Mouse (Mus musculus) kidney, embryonic 14.5 days (tissue): Measurements from ENCODE around the gene Tanc1. TPM values are rescaled to one million over a fixed set of nuclear protein-coding genes. Genes with fewer than 3 reads are reported as not detected.
A peak's percentile ranks its signal among the peaks of the same experiment; 100 is the strongest.

Experiments used
- ATAC-seq: fragments of 200-750 bp; cut with Nextera tagmentation; 2 replicates; pipeline ENCODE4 v1.8.0; 2017; ENCODE audit warnings: moderate number of reproducible peaks, mild to moderate bottlenecking, moderate TSS enrichment, moderate library complexity; ENCODE audit not compliant: low FRiP score, low TSS enrichment
- H3K27ac ChIP-seq: fragments of 300-500 bp; sonication (generic); 2 replicates; pipeline ENCODE4 v1.5.1; 2014; ENCODE audit warnings: low read depth, mild to moderate bottlenecking, low read length, moderate library complexity, mixed read lengths
- H3K27me3 ChIP-seq: fragments of 300-500 bp; sonication (generic); 2 replicates; pipeline ENCODE4 v1.6.1; 2014; ENCODE audit warnings: mild to moderate bottlenecking, low read length; ENCODE audit not compliant: control insufficient read depth, insufficient read depth
- H3K36me3 ChIP-seq: fragments of 300-500 bp; sonication (generic); 2 replicates; pipeline ENCODE4 v1.6.1; 2014; ENCODE audit warnings: low read length, mixed read lengths; ENCODE audit not compliant: control insufficient read depth, insufficient read depth
- H3K4me1 ChIP-seq: fragments of 300-500 bp; sonication (generic); 2 replicates; pipeline ENCODE4 v1.6.1; 2014; ENCODE audit warnings: low read length, mixed read lengths; ENCODE audit not compliant: control insufficient read depth, insufficient read depth
- H3K4me2 ChIP-seq: fragments of 300-500 bp; sonication (generic); replicated peaks from 2 replicates; pipeline ENCODE4 v1.6.1; 2014; ENCODE audit warnings: low read depth, mild to moderate bottlenecking, low read length
- H3K4me3 ChIP-seq: fragments of 300-500 bp; sonication (generic); 2 replicates; pipeline ENCODE4 v1.5.1; 2014; ENCODE audit warnings: mild to moderate bottlenecking, low read length
- H3K9ac ChIP-seq: fragments of 300-500 bp; sonication (generic); 2 replicates; pipeline ENCODE4 v1.6.1; 2014; ENCODE audit warnings: low read depth, mild to moderate bottlenecking, low read length, moderate library complexity
- H3K9me3 ChIP-seq: fragments of 300-500 bp; sonication (generic); 2 replicates; pipeline ENCODE4 v1.6.1; 2016; ENCODE audit warnings: low read length; ENCODE audit not compliant: control insufficient read depth
- WGBS: fragments of 180-500 bp; shearing (Covaris S2); extraction: QIAGEN DNeasy Blood & Tissue Kit; methylation state at CpG from one replicate; pipeline ENCODE4 v1.1.7; 2014; 5-methylcytosine and 5-hydroxymethylcytosine counted together
- polyA plus RNA-seq: library from polyadenylated mRNA; unstranded; fragments of >200 nt; fragmentation: Nextera tagmentation; extraction: Ambion mirVana; gene quantifications from 2 replicates; pipeline ENCODE4 v1.2.1, GENCODE M21; 2014

Tanc1 gene
- polyA plus RNA-seq, 1 experiment from 2014 or later = 43.8 TPM

GRCm38 (mm10) chr2:59653306-59654165, 41.7 kb downstream of the Tanc1 start:
- ATAC-seq = no peak
- no peaks in the 10 kb centered on the region for H3K27me3 ChIP-seq
- WGBS = 69% methylated on average over 8 of the region's 8 CpGs
- H3K27ac ChIP-seq = no peak overlapping the region
- H3K36me3 ChIP-seq = no peaks in the 10 kb centered on the region
- H3K4me3 ChIP-seq = no peak overlapping the region
- no peaks in the 10 kb centered on the region for H3K9me3 ChIP-seq
- H3K4me1 ChIP-seq = peaks cover 22% of the 10 kb centered on the region
- H3K4me2 ChIP-seq = no peak overlapping the region
- no peak overlapping the region for H3K9ac ChIP-seq

DNA sequence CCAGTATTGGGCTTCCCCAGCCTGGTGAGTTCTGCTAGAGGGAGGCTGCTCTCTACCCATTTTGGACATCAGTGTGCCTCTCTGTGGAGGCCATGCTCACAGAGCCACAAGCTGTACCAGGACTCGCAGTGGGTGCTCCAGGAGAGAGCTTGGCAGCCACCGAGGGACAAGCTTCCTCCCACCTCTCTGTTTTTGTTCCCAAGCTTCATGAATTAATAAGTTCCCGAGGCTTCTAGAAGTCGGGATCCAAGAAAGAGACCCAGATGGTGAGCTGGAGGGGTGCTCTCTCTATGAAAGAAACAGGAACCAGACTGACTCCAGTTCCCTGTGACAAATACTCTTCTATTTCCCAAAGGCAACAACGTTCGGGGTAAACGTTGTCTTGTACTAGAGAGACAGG, 43.6 kb downstream of the Tanc1 start:
- Histone ChIP-seq H3K36me3 (no peaks in the 10 kb centered on the region), H3K27ac (no peak overlapping the region), H3K4me2 (no peak overlapping the region), H3K9me3 (no peaks in the 10 kb centered on the region), H3K27me3 (no peaks in the 10 kb centered on the region), H3K4me1 (peaks cover 21% of the 10 kb centered on the region), H3K4me3 (no peak overlapping the region), H3K9ac (no peak overlapping the region)
- 60% methylated on average over 7 of the region's 7 CpGs for WGBS
- ATAC-seq = no peak

GRCm38 (mm10) chr2:59656680-59657079, 44.8 kb downstream of the Tanc1 start:
- no peak overlapping the region for H3K4me2 ChIP-seq
- no peak overlapping the region for H3K27ac ChIP-seq
- H3K9ac ChIP-seq = no peak overlapping the region
- H3K36me3 ChIP-seq = no peaks in the 10 kb centered on the region
- 35% methylated on average over 5 of the region's 5 CpGs for WGBS
- no peak for ATAC-seq
- no peak overlapping the region for H3K4me3 ChIP-seq
- no peaks in the 10 kb centered on the region for H3K9me3 ChIP-seq
- H3K27me3 ChIP-seq = no peaks in the 10 kb centered on the region
- peaks cover 27% of the 10 kb centered on the region for H3K4me1 ChIP-seq

DNA sequence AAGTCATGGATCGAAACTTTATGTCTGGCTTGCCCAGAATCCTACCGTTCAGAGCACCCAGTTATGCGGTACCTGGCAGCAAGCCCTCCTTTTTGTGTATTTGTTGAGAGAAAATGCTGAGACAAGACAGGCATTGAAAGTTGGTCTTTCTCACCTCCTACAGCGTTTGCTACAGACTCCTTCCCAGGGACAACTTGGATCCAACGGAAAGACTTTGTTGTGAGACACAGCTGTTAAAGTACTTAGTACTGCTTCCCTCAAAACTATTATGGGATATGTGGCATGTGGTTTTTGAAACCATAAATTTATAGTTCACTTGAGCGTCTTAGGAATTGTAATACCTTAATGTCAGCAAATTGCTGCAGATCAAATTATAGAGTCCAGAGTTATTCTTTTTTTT, 47.8 kb downstream of the Tanc1 start:
- Histone ChIP-seq H3K27me3 (no peaks in the 10 kb centered on the region), H3K9me3 (no peaks in the 10 kb centered on the region), H3K4me1 (peaks cover 31% of the 10 kb centered on the region), H3K27ac (no peak overlapping the region), H3K4me2 (no peak overlapping the region), H3K36me3 (no peaks in the 10 kb centered on the region), H3K9ac (no peak overlapping the region), H3K4me3 (no peak overlapping the region)
- WGBS = 77% methylated on average over 6 of the region's 6 CpGs
- ATAC-seq = no peak

- no peak overlapping the region; the same call in 1 of the 2 replicates for H3K4me2 ChIP-seq
- H3K9ac ChIP-seq = peak overlapping the region; percentile 23; the same call in 1 of the 2 replicates
- ATAC-seq = no peak
- peaks cover 33% of the 10 kb centered on the region for H3K4me1 ChIP-seq
- H3K9me3 ChIP-seq = no peaks in the 10 kb centered on the region
- H3K36me3 ChIP-seq = no peaks in the 10 kb centered on the region
- H3K27ac ChIP-seq = peak overlapping the region; percentile 33; the same call in 1 of the 2 replicates
- no peaks in the 10 kb centered on the region for H3K27me3 ChIP-seq
- WGBS = 33% methylated on average over 16 of the region's 16 CpGs
- no peak overlapping the region for H3K4me3 ChIP-seq
These were observed 49.3 kb downstream of the Tanc1 start for GRCm38 (mm10) chr2:59660891-59661805.

- no peak overlapping the region for H3K9ac ChIP-seq
- H3K36me3 ChIP-seq = no peaks in the 10 kb centered on the region; the same call in 1 of the 2 replicates
- no peaks in the 10 kb centered on the region for H3K9me3 ChIP-seq
- H3K27ac ChIP-seq = no peak overlapping the region; the same call in 1 of the 2 replicates
- ATAC-seq = no peak
- peaks cover 28% of the 10 kb centered on the region for H3K4me1 ChIP-seq
- 75% methylated on average over 16 of the region's 16 CpGs for WGBS
- no peak overlapping the region for H3K4me3 ChIP-seq
- H3K4me2 ChIP-seq = no peak overlapping the region
- no peaks in the 10 kb centered on the region for H3K27me3 ChIP-seq
These were observed 53.1 kb downstream of the Tanc1 start for GRCm38 (mm10) chr2:59664803-59665567.

- Histone ChIP-seq H3K4me3 (no peak overlapping the region), H3K9ac (no peak overlapping the region), H3K4me2 (no peak overlapping the region), H3K4me1 (peaks cover 36% of the 10 kb centered on the region), H3K27me3 (no peaks in the 10 kb centered on the region), H3K36me3 (no peaks in the 10 kb centered on the region; the same call in 1 of the 2 replicates), H3K9me3 (no peaks in the 10 kb centered on the region), H3K27ac (no peak overlapping the region)
- ATAC-seq = no peak
- WGBS = 77% methylated on average over 5 of the region's 5 CpGs
These were observed 54.7 kb downstream of the Tanc1 start for GRCm38 (mm10) chr2:59666533-59666932.
